ENCODE assay signal across 10 mouse cellular contexts in genomic region chr15:100537913-100538312, GRCm38 (mm10). TPM values are rescaled to one million over a fixed set of nuclear protein-coding genes. Genes with fewer than 3 reads are reported as not detected.
DNase-seq lines count a peak whose midpoint lies in the region; ATAC-seq and TF ChIP-seq lines count a peak whose summit lies in the region.
"Had no signal": no experiment of that assay in that cellular context is flagged by ENCODE, and none has a peak within 500 bp of the region (broad histone marks: within the 10 kb centered on the region; RNA-seq: fewer than 3 reads in every experiment).

No protein-coding gene starts in this region.

- TF ChIP-seq CTCF in hindbrain, postnatal 0 days (IDR thresholded peaks at IDR 0.05; ENCODE audit: low read depth), result peak; percentile 54
- TF ChIP-seq CTCF in E14TG2a.4 (conservative IDR thresholded peaks at IDR 0.05; ENCODE audit: low read length), result peak; percentile 25; the same call in 1 of the 2 replicates

- H3K27me3 ChIP-seq in hindbrain, postnatal 0 days (ENCODE audit: insufficient read depth, low read length), result no peaks in the 10 kb centered on the region
- no peaks in the 10 kb centered on the region for H3K27me3 ChIP-seq in hindbrain, embryonic 10.5 days (ENCODE audit: insufficient read depth, poor library complexity, severe bottlenecking)
- no peaks in the 10 kb centered on the region for H3K27me3 ChIP-seq in E14TG2a.4 (ENCODE audit: insufficient read depth, low read length)
- H3K27me3 ChIP-seq in embryonic facial prominence, embryonic 14.5 days (replicated peaks; ENCODE audit: control insufficient read depth, insufficient read depth, low read length), result no peaks in the 10 kb centered on the region
- H3K27me3 ChIP-seq: embryonic facial prominence, embryonic 12.5 days; limb, embryonic 13.5 days had no signal

- no peak for ATAC-seq in hindbrain, postnatal 0 days
- no peak for ATAC-seq in embryonic facial prominence, embryonic 14.5 days (ENCODE audit: low read depth)
- ATAC-seq in neutrophil, adult 5-6 weeks (ENCODE audit: extremely low read depth, insufficient number of reproducible peaks, low FRiP score, poor library complexity, severe bottlenecking), result peak; percentile 56; the same call in 1 of the 2 replicates
- ATAC-seq in frontal cortex, adult (ENCODE audit: low TSS enrichment), result no peak

- H3K36me3 ChIP-seq in hindbrain, postnatal 0 days (ENCODE audit: insufficient read depth, low read length), result peaks cover 8% of the 10 kb centered on the region; the same call in 1 of the 2 replicates
- peaks cover 66% of the 10 kb centered on the region for H3K36me3 ChIP-seq in hindbrain, embryonic 10.5 days
- peaks cover 34% of the 10 kb centered on the region for H3K36me3 ChIP-seq in E14TG2a.4 (ENCODE audit: insufficient read depth, low read length)
- H3K36me3 ChIP-seq in embryonic facial prominence, embryonic 14.5 days (ENCODE audit: control insufficient read depth, insufficient read depth, low read length), result peaks cover 55% of the 10 kb centered on the region

- WGBS in hindbrain, postnatal 0 days, result 86% methylated on average over 6 of the region's 6 CpGs
- 85% methylated on average over 6 of the region's 6 CpGs for WGBS in hindbrain, embryonic 10.5 days
- 89% methylated on average over 6 of the region's 6 CpGs for WGBS in embryonic facial prominence, embryonic 14.5 days

- H3K9me3 ChIP-seq in hindbrain, postnatal 0 days (ENCODE audit: low read length), result no peaks in the 10 kb centered on the region
- H3K9me3 ChIP-seq in hindbrain, embryonic 10.5 days, result peaks cover 7% of the 10 kb centered on the region; the same call in 1 of the 2 replicates
- H3K9me3 ChIP-seq in E14TG2a.4 (ENCODE audit: low read length), result peaks cover 35% of the 10 kb centered on the region
- no peaks in the 10 kb centered on the region for H3K9me3 ChIP-seq in embryonic facial prominence, embryonic 14.5 days (ENCODE audit: control insufficient read depth, low read length)
- H3K9me3 ChIP-seq: embryonic facial prominence, embryonic 12.5 days; limb, embryonic 13.5 days had no signal

- peak; percentile 68 for DNase-seq in hindbrain, postnatal 0 days (ENCODE audit: low spot score)
- no peak for DNase-seq in hindbrain, embryonic 10.5 days (ENCODE audit: low spot score)
- peak; percentile 87 for DNase-seq in 416B (ENCODE audit: low read depth)
- peak; percentile 67 for DNase-seq in embryonic facial prominence, embryonic 14.5 days (ENCODE audit: low spot score)
- no peak for DNase-seq in right cerebral cortex, adult 2 months (ENCODE audit: low spot score in 2 of 2)

- no peak overlapping the region for H3K4me3 ChIP-seq in hindbrain, postnatal 0 days (ENCODE audit: low read length)
- no peak overlapping the region for H3K4me3 ChIP-seq in hindbrain, embryonic 10.5 days
- no peak overlapping the region for H3K4me3 ChIP-seq in E14TG2a.4 (replicated peaks; ENCODE audit: low read length)
- H3K4me3 ChIP-seq in embryonic facial prominence, embryonic 14.5 days (ENCODE audit: low read depth, low read length), result no peak overlapping the region
- H3K4me3 ChIP-seq: embryonic facial prominence, embryonic 12.5 days; limb, embryonic 13.5 days had no signal

- H3K4me2 ChIP-seq in hindbrain, postnatal 0 days (ENCODE audit: low read depth, low read length), result no peak overlapping the region
- H3K4me2 ChIP-seq in embryonic facial prominence, embryonic 14.5 days (ENCODE audit: low read depth, low read length), result no peak overlapping the region
- H3K4me2 ChIP-seq: embryonic facial prominence, embryonic 12.5 days; limb, embryonic 13.5 days had no signal

- H3K27ac ChIP-seq in hindbrain, postnatal 0 days, result no peak overlapping the region
- no peak overlapping the region for H3K27ac ChIP-seq in hindbrain, embryonic 10.5 days
- H3K27ac ChIP-seq in embryonic facial prominence, embryonic 14.5 days (replicated peaks; ENCODE audit: low read depth, low read length), result no peak overlapping the region
- H3K27ac ChIP-seq: embryonic facial prominence, embryonic 12.5 days; limb, embryonic 13.5 days had no signal

- no peak overlapping the region for H3K9ac ChIP-seq in hindbrain, postnatal 0 days (replicated peaks; ENCODE audit: low read length)
- no peak overlapping the region for H3K9ac ChIP-seq in embryonic facial prominence, embryonic 14.5 days (ENCODE audit: low read depth, low read length)
- H3K9ac ChIP-seq: embryonic facial prominence, embryonic 12.5 days; limb, embryonic 13.5 days had no signal

- no peaks in the 10 kb centered on the region for H3K4me1 ChIP-seq in hindbrain, postnatal 0 days (ENCODE audit: insufficient read depth, low read length)
- no peaks in the 10 kb centered on the region for H3K4me1 ChIP-seq in hindbrain, embryonic 10.5 days (replicated peaks)
- peaks cover 11% of the 10 kb centered on the region for H3K4me1 ChIP-seq in E14TG2a.4 (replicated peaks; ENCODE audit: low read depth, low read length)
- no peaks in the 10 kb centered on the region for H3K4me1 ChIP-seq in embryonic facial prominence, embryonic 14.5 days (ENCODE audit: control insufficient read depth, insufficient read depth, low read length)
- H3K4me1 ChIP-seq: embryonic facial prominence, embryonic 12.5 days; limb, embryonic 13.5 days had no signal

RNA-seq across cellular contexts. Expression of gene Tfcp2, which starts 13.9 kb away (rescaled TPM):
- total RNA-seq in hindbrain, postnatal 0 days (2014; rRNA removed), result 27.1 and 45.7 TPM in 2 replicates
- 34.9 and 35.6 TPM in 2 replicates for polyA plus RNA-seq in hindbrain, postnatal 0 days (2015; fragmentation: Nextera tagmentation; extraction: Ambion mirVana)
- polyA plus RNA-seq in hindbrain, embryonic 10.5 days (2016; fragmentation: Nextera tagmentation; extraction: Ambion mirVana), result 34.6 and 36.9 TPM in 2 replicates
- polyA plus RNA-seq in embryonic facial prominence, embryonic 14.5 days (2014; fragmentation: Nextera tagmentation; extraction: Ambion mirVana), result 17.4 and 22.6 TPM in 2 replicates
- total RNA-seq in neutrophil, adult 5-6 weeks (2017), result 6.5 and 12.8 TPM in 2 replicates

RNA-seq across cellular contexts. Expression of gene Csrnp2, which starts 42.6 kb away (rescaled TPM):
- 50.2 and 53.9 TPM in 2 replicates for total RNA-seq in hindbrain, postnatal 0 days (2014; rRNA removed)
- polyA plus RNA-seq in hindbrain, postnatal 0 days (2015; fragmentation: Nextera tagmentation; extraction: Ambion mirVana), result 27.3 and 29.9 TPM in 2 replicates
- 20.9 and 26.2 TPM in 2 replicates for polyA plus RNA-seq in hindbrain, embryonic 10.5 days (2016; fragmentation: Nextera tagmentation; extraction: Ambion mirVana)
- polyA plus RNA-seq in embryonic facial prominence, embryonic 14.5 days (2014; fragmentation: Nextera tagmentation; extraction: Ambion mirVana), result 15.5 and 17.3 TPM in 2 replicates
- 2.9 and 3.1 TPM in 2 replicates for total RNA-seq in neutrophil, adult 5-6 weeks (2017)

Comparison
In these comparisons a context has a peak if more than half of its experiments do, and no peak if none do; other contexts are left out.
1. DNase-seq: peak in hindbrain, postnatal 0 days (single experiment), 416B (single experiment) and embryonic facial prominence, embryonic 14.5 days (single experiment); none in hindbrain, embryonic 10.5 days (single experiment) and right cerebral cortex, adult 2 months (0 of 2).